Mouse (Mus musculus): ENCODE results near the gene Plscr4.

The Plscr4 gene

GRCm38 (mm10) chr9:92457261-92458058 is at the start of gene Plscr4:
TSS of gene Plscr4 (plus strand) at chr9:92457373.
- peak; percentile 69 for DNase-seq (ENCODE audit: low read depth)

- no peak for DNase-seq (ENCODE audit: low read depth)
These were observed 46.9 kb upstream of the Plscr4 start for GRCm38 (mm10) chr9:92410225-92410624.

DNA sequence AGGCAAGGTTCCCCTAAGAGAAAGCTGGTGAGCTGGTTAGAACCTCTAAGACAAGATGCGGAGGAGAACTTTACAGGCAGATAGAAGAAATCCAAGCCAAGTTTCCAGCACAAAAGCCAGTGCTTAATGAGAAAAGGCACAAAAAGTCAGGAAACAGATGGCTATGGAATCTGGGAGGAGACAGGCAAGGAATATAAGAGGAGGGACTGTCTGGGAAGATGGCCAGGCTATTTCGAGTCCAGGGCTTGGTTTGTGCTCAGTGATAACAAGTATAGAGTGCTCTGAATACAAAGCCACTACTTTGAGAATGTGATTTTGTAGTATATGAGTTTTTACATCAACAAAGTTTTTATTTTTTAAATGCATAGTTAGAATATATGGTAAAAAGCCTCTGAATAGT is 45.1 kb upstream of the Plscr4 start:
- DNase-seq (ENCODE audit: low read depth), result no peak

- DNase-seq (ENCODE audit: low read depth), result no peak
These were observed 43.5 kb upstream of the Plscr4 start for GRCm38 (mm10) chr9:92413684-92414083.

- DNase-seq (ENCODE audit: low read depth), result no peak
These were observed 19.4 kb upstream of the Plscr4 start for GRCm38 (mm10) chr9:92437781-92438180.

DNA sequence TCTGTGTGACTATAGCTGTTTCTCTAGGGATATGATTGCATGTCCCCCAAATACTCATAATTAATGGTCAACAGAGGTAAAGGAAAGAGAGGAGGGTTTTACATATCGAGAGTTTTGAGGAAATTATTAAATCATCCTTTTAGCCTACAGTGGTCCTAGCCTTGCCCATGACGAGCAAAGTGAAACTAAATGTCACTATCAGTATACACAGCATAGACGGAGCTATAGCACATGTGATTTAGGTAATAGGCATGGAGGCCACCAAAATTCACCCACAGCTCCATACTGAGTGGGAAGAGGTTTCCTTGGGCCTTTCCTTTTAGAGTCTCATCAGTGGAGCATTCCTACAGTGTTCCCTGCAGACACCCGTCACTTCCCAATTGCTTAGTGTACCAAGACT is 15.7 kb upstream of the Plscr4 start:
- peak; percentile 42 for DNase-seq (ENCODE audit: low read depth)

DNA sequence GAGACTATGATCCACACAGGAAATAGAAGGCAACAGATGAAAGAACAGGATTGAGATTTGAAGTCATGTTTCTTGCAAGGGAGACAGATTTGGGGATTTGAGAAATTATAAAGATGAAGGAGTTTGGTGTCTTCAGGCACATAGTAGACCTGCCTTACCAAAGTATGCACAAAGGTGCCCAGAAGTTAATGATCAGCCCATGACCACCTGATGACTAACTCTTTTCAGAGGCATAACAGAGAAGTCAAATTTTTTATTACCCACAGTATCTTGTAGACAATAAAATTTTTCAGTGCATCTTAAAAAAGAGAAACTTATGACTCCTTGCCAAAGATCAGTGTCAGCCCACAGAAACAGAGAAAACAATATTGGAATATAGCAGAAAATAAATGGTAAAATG is 12.6 kb upstream of the Plscr4 start:
- DNase-seq (ENCODE audit: low read depth), result no peak

GRCm38 (mm10) chr9:92456605-92457004 is 568 bp upstream of the Plscr4 start:
- no peak for DNase-seq (ENCODE audit: low read depth)

GRCm38 (mm10) chr9:92458059-92458402 is 858 bp downstream of the Plscr4 start:
- no peak for DNase-seq (ENCODE audit: low read depth)

DNA sequence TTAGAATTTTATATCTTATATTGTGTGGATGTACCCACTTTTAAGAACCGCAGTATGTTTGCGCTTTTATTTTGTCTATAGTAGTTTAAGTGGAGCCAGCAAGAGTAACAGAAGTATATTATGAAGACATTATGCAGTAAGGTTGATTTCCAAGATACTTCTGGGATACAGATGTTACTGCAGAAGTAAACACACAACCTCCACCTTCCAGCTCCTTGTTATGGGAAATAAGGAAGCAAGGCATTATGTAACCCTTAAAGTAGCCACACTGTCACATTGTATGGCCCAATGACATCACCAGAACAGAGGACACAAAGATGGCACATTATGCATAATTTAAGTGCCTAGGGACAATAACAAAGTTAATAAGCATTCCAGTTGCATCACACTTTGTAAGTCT is 1.2 kb downstream of the Plscr4 start:
- DNase-seq (ENCODE audit: low read depth), result peak; percentile 43

GRCm38 (mm10) chr9:92467724-92468123 is 10.6 kb downstream of the Plscr4 start:
- no peak for DNase-seq (ENCODE audit: low read depth)

DNA sequence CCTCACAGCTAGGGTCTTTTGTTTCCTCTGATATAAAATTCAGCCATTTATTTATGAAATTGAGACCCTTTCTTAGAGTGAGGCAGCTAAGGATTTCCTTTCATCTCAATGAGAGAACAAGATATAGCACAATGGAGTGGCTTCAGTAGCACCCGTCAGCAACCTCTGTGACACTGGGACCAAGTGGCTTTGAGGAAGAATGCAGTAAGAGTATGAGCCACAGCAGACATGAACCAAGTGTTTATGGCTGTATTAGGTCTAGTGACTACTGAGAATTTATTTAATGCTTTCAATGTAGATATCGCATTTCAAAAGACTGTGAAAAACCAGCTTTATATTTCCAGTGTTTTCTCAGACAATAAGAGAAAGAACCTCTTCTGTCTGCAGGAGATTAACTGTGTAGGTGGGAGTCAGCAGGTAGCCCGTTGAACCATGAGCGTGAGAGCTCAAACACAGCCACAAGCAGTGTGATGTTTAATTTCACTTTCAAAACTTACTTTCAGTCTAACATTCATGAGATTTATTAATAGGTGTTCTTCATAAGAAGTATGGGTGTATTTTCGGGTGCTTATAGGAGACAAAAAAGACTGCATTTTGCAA is 15.2 kb downstream of the Plscr4 start:
- DNase-seq (ENCODE audit: low read depth), result no peak

GRCm38 (mm10) chr9:92473178-92473577 is 16.0 kb downstream of the Plscr4 start:
- DNase-seq (ENCODE audit: low read depth), result peak; percentile 33

DNA sequence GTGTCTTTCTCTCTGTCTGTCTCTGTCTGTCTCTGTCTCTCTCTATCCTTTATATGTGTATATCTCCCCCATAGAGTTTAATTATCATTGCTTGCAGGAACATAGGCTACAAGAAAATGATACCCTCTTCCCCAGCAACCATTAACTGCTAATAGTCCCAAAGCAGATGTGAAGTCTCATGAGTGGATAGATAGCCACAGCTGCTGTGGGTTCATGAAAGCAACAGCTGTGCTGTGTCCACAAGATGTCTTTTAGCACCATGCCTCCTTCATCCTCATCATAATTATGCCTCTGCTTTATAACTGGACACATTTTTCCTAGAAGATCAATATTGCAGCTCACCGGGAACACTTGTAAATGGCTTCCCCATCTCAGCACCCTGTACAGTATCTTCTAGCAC is 17.1 kb downstream of the Plscr4 start:
- no peak for DNase-seq (ENCODE audit: low read depth)

DNA sequence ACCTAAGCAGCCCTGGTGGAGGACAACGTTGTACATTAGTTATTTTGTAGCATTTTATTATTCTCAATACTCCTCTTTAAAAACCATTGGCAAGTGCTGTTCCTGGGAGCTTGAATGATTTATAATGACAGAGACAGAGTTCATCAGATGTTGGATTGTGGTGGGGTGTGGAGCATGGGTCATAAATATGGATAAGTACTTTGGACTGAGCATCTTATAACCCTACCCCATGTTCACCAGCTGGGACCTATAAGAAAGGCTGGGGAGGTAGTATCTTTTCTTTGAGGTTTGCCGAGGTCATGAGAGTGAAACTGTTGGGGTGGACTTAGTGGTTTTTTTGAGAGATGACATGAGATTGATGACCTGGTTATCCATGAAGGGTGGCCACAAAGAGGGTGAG is 24.5 kb downstream of the Plscr4 start:
- DNase-seq (ENCODE audit: low read depth), result no peak

DNA sequence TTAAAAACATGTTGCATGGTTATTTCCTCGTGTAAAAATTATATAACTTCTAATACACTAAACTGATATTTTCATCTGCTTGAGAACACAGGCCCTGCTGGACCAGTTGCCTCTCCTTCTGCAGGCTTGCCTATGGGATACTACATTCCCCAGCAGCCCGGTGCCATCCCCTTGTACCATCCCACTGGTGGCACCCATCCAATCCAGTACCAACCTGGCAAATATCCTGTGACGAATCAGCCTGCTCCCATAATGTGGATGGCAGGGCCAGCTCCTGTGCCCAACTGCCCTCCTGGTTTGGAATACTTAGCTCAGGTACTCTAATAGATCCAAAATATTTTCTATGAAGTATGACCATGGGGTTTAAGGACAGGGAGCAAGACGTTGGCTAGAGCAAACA is 25.4 kb downstream of the Plscr4 start:
- DNase-seq (ENCODE audit: low read depth), result no peak

- DNase-seq (ENCODE audit: low read depth), result peak; percentile 24
These were observed 27.6 kb downstream of the Plscr4 start for GRCm38 (mm10) chr9:92484710-92485267.

DNA sequence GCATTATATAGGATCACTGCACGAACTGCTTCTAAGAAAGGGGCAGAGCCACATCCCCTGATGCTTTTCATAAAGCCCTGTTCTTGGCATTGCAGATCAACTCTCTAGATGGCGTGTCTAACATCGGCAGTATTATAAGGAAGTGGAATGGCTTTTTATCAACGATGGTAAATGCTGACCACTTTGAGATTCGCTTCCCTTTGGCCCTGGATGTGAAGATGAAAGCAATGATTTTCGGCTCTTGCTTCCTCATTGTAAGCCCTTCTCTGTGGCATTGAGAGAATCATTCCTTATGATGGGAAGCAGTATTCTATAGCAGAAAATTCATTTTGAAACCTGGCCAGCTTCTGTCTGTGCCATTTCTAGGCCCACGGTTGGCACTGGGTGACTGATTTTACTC is 32.7 kb downstream of the Plscr4 start:
- no peak for DNase-seq (ENCODE audit: low read depth)

DNA sequence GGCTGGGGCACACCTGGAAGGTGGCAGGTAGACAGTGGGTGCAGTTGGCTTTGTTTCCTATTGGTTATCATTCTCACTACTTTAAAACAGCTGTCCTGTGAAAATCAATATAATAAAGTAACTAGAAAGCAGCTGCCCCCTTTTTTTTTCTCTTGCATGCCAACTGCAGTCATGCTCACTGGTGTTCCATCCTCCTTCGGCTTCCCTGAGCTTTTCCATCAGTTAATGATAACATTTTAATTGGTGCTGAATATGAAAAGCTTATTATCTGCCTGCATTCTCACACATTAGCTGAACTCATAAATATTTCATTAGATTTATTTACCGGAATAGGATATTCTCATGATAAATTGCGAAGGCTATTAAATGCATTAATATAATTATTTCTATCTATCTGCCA is 33.1 kb downstream of the Plscr4 start:
- no peak for DNase-seq (ENCODE audit: low read depth)

- no peak for DNase-seq (ENCODE audit: low read depth)
These were observed 34.1 kb downstream of the Plscr4 start for GRCm38 (mm10) chr9:92491274-92491673.

GRCm38 (mm10) chr9:92499710-92500410 is 42.7 kb downstream of the Plscr4 start:
- DNase-seq (ENCODE audit: low read depth), result peak; percentile 80

GRCm38 (mm10) chr9:92504256-92504655 is 47.1 kb downstream of the Plscr4 start:
- DNase-seq (ENCODE audit: low read depth), result no peak

DNA sequence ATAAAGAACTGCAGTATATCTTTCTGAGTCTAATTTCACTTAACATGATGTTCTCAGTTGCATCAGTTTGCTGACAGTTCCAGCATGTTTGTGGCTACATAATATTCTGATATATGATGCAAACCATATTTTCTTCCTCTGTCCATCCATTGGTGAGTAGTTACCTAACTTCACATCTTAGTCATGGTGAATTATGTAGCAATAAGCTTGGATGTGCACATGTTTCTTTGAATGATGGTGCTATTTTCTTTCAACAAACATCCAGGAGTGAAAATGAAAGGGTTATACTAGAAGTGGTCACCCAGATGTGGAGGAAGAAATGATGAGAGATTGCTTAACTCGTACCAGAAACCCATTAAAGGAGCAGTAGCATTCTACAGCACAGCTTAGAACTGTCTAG is 47.7 kb downstream of the Plscr4 start:
- peak; percentile 69 for DNase-seq (ENCODE audit: low read depth)

Measured in 416B (cell line).